Mouse (Mus musculus): ENCODE data around the gene Ect2. TPM values are rescaled to one million over a fixed set of nuclear protein-coding genes. Genes with fewer than 3 reads are reported as not detected.

Gene Ect2
- polyA plus RNA-seq, 1 experiment from 2014 or later: 76.7 TPM

DNA sequence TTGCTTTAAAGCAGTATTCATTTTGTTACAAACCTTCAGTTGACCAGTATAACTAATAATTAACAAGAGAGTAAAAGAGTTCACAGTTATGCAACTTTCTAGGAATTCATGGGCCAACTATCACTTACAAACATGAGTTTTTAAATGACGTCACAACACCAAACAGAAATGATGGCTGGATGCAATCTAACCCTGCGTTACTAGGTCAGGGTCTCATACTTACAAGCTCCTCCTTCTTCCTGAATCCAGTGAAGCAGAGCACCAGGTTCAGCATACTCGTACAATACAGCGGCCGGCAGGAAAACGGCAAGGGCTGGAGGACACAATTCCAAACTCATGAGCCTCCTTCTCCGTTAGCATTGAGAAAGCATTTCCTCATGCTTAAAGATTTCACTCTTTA lies 7.9 kb downstream of the Ect2 start:
- Histone ChIP-seq H3K36me3 (ENCODE audit: control insufficient read depth, insufficient read depth, low read length) (peaks cover 6% of the 10 kb centered on the region; the same call in 1 of the 2 replicates), H3K4me2 (replicated peaks; ENCODE audit: low read depth, low read length) (no peak overlapping the region), H3K4me3 (ENCODE audit: low read depth, low read length) (no peak overlapping the region), H3K27me3 (ENCODE audit: control insufficient read depth, insufficient read depth, low read length) (no peaks in the 10 kb centered on the region), H3K9me3 (ENCODE audit: control insufficient read depth, low read length) (no peaks in the 10 kb centered on the region), H3K4me1 (replicated peaks; ENCODE audit: control insufficient read depth, insufficient read depth, low read length) (no peaks in the 10 kb centered on the region), H3K9ac (ENCODE audit: low read depth, low read length) (no peak overlapping the region), H3K27ac (ENCODE audit: low read depth, low read length) (no peak overlapping the region)
- no peak for DNase-seq (ENCODE audit: low spot score)
- no peak for ATAC-seq (ENCODE audit: low FRiP score)
- 97% methylated on average over 7 of the region's 7 CpGs for WGBS

DNA sequence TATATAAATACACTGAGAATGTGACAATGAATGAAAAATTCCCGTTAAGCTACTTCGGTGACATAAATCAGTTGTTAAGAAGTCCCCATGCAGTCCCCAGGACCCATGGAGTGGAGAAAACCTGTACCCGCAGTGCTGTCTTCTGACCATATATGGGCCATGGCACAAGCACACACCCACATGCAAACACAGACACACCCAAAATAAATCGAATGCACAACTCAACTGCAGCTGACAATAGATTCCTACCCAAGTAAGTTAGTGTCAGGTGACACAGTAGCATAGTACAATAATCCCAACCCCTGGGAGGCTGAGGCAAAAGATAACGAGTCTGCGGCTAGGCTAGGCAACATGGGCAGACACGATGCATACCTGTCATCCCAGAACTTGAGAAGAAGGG lies 10.1 kb downstream of the Ect2 start:
- 95% methylated on average over 7 of the region's 7 CpGs for WGBS
- DNase-seq (ENCODE audit: low spot score) (no peak), ATAC-seq (ENCODE audit: low FRiP score) (no peak)
- H3K9ac ChIP-seq (ENCODE audit: low read depth, low read length): no peak overlapping the region
- H3K27me3 ChIP-seq (ENCODE audit: control insufficient read depth, insufficient read depth, low read length): no peaks in the 10 kb centered on the region
- H3K9me3 ChIP-seq (ENCODE audit: control insufficient read depth, low read length): no peaks in the 10 kb centered on the region
- no peaks in the 10 kb centered on the region for H3K4me1 ChIP-seq (replicated peaks; ENCODE audit: control insufficient read depth, insufficient read depth, low read length)
- H3K4me3 ChIP-seq (ENCODE audit: low read depth, low read length): no peak overlapping the region
- H3K27ac ChIP-seq (ENCODE audit: low read depth, low read length): no peak overlapping the region
- H3K36me3 ChIP-seq (ENCODE audit: control insufficient read depth, insufficient read depth, low read length): 0 out of 2 replicates have a peak, but pooled peaks cover 5% of the 10 kb centered on the region
- H3K4me2 ChIP-seq (replicated peaks; ENCODE audit: low read depth, low read length): no peak overlapping the region

DNA sequence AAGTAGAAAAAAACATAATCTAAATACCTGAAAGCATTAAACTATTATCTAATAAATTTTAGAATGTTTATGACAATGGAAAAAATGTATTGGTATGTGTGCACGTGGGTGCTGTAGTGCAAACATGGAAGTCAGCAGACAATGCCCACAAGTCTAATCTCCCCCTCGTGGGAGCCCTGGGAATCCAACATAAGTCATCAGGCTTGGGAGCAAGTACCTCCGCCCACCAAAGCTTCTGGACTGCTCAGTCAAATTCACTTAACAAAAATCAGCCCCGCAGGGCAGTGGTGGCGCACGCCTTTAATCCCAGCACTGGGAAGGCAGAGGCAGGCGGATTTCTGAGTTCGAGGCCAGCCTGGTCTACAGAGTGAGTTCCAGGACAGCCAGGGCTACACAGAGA lies 13.6 kb downstream of the Ect2 start:
- Histone ChIP-seq H3K9ac (ENCODE audit: low read depth, low read length) (no peak overlapping the region), H3K9me3 (ENCODE audit: control insufficient read depth, low read length) (no peaks in the 10 kb centered on the region), H3K27me3 (ENCODE audit: control insufficient read depth, insufficient read depth, low read length) (no peaks in the 10 kb centered on the region), H3K4me1 (replicated peaks; ENCODE audit: control insufficient read depth, insufficient read depth, low read length) (no peaks in the 10 kb centered on the region), H3K4me2 (replicated peaks; ENCODE audit: low read depth, low read length) (no peak overlapping the region), H3K4me3 (ENCODE audit: low read depth, low read length) (no peak overlapping the region), H3K27ac (ENCODE audit: low read depth, low read length) (no peak overlapping the region), H3K36me3 (ENCODE audit: control insufficient read depth, insufficient read depth, low read length) (peaks cover 7% of the 10 kb centered on the region; the same call in 1 of the 2 replicates)
- no peak for DNase-seq (ENCODE audit: low spot score)
- ATAC-seq (ENCODE audit: low FRiP score): no peak
- WGBS: 94% methylated on average over 8 of the region's 8 CpGs

DNA sequence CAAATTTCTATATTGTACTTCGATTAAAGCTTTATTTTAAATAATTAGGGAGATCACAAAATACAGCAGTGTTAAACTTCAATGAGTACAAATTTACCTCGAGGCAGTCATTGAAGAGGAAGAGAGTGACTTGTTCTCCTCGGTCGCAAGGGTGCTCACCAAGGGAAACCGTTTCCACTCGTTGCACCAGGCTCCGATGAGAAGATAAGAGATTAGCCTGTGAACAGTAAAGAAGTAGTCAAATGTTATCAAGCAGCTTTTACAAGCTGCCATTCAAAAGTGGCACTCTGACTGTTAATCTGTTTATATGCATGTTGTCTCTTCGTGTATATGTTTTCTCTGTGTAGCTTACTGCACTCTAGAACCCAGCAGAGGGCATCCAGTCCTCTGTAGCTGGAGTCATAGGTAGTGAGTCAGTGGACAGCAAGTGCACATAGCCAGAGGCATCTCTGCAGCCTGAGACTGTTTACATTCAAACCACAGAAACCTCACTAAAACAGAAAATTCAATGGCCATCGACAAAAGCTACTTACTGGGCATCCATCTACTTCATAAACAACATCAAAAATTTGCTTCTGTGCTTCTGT lies 31.7 kb downstream of the Ect2 start:
- 97% methylated on average over 9 of the region's 9 CpGs for WGBS
- H3K27me3 ChIP-seq (ENCODE audit: control insufficient read depth, insufficient read depth, low read length): no peaks in the 10 kb centered on the region
- H3K36me3 ChIP-seq (ENCODE audit: control insufficient read depth, insufficient read depth, low read length): peaks cover 2% of the 10 kb centered on the region; the same call in 1 of the 2 replicates

DNA sequence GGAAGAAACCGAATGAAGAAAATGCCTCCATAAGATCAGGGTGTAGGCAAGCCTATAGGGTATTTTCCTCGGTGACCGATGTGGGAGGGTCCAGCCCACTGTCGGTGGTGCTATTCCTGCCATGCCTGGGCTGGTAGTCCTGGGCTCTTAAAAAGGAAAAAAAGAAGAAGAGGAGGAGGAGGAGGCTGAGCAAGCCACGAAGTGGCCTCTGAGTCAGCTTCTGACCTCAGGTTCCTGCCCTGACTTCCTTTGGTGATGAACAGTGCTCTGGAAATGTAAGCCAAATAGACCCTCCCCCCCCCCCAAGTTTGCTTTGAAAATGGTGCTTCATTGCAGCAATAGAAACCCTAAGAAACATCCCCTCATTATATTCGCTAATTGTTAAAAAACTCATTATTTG lies 32.7 kb downstream of the Ect2 start:
- Histone ChIP-seq H3K9ac (ENCODE audit: low read depth, low read length) (no peak overlapping the region), H3K4me2 (replicated peaks; ENCODE audit: low read depth, low read length) (no peak overlapping the region), H3K27ac (ENCODE audit: low read depth, low read length) (no peak overlapping the region), H3K9me3 (ENCODE audit: control insufficient read depth, low read length) (no peaks in the 10 kb centered on the region), H3K27me3 (ENCODE audit: control insufficient read depth, insufficient read depth, low read length) (no peaks in the 10 kb centered on the region), H3K36me3 (ENCODE audit: control insufficient read depth, insufficient read depth, low read length) (peaks cover 7% of the 10 kb centered on the region; the same call in 1 of the 2 replicates), H3K4me3 (ENCODE audit: low read depth, low read length) (no peak overlapping the region), H3K4me1 (replicated peaks; ENCODE audit: control insufficient read depth, insufficient read depth, low read length) (no peaks in the 10 kb centered on the region)
- no peak for ATAC-seq (ENCODE audit: low FRiP score)
- no peak for DNase-seq (ENCODE audit: low spot score)
- 90% methylated on average over 6 of the region's 6 CpGs for WGBS

More for the DNA sequence above, 31.7 kb downstream of the Ect2 start:
- no peak for ATAC-seq (ENCODE audit: low FRiP score)
- Histone ChIP-seq H3K4me1 (replicated peaks; ENCODE audit: control insufficient read depth, insufficient read depth, low read length) (no peaks in the 10 kb centered on the region), H3K27ac (ENCODE audit: low read depth, low read length) (no peak overlapping the region), H3K4me2 (replicated peaks; ENCODE audit: low read depth, low read length) (no peak overlapping the region), H3K9ac (ENCODE audit: low read depth, low read length) (no peak overlapping the region), H3K4me3 (ENCODE audit: low read depth, low read length) (no peak overlapping the region), H3K9me3 (ENCODE audit: control insufficient read depth, low read length) (no peaks in the 10 kb centered on the region)
- no peak for DNase-seq (ENCODE audit: low spot score)

DNA sequence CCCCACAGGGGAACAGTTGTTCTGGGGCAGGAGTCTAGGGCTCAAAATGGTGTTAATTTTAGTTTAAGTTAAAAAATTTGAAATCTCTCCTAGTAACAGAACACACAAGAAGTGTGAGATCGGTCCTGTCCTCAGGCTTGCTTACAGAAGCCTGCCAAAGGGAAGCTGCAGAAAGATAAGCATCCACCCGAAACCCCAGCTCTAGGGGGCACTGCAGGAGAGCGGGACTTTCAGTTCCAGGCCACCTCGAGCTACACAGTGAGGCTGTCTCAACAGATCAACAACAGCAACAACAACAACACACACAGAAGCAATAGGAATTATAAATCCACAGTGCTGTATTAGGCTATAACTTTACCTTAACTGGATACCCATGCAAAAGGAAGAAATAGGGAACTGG lies 35.5 kb downstream of the Ect2 start:
- Histone ChIP-seq H3K27ac (ENCODE audit: low read depth, low read length) (no peak overlapping the region), H3K9ac (ENCODE audit: low read depth, low read length) (no peak overlapping the region), H3K4me2 (replicated peaks; ENCODE audit: low read depth, low read length) (no peak overlapping the region), H3K4me3 (ENCODE audit: low read depth, low read length) (no peak overlapping the region), H3K36me3 (ENCODE audit: control insufficient read depth, insufficient read depth, low read length) (peaks cover 7% of the 10 kb centered on the region; the same call in 1 of the 2 replicates), H3K27me3 (ENCODE audit: control insufficient read depth, insufficient read depth, low read length) (no peaks in the 10 kb centered on the region), H3K9me3 (ENCODE audit: control insufficient read depth, low read length) (no peaks in the 10 kb centered on the region), H3K4me1 (replicated peaks; ENCODE audit: control insufficient read depth, insufficient read depth, low read length) (no peaks in the 10 kb centered on the region)
- WGBS: 92% methylated on average over 4 of the region's 4 CpGs
- ATAC-seq (ENCODE audit: low FRiP score) (no peak), DNase-seq (ENCODE audit: low spot score) (no peak)

DNA sequence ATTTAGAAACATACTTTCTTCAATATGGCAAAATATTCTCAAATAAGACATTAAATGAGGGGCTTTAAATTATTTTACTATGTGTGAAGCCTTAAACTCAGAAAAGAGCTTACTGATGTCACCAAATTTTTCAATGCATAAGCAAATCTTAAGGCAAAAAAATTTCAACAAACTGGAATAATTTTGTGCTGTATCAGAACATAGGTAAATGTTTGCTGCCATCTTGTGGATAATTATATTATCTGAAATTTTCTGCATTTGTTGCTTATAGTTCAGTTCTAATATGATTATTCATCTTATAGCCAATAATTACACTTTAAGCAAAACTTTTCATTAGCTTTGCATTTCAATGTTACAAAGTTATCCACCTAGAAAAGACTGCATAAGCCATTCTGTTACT lies 42.8 kb downstream of the Ect2 start:
- Histone ChIP-seq H3K27ac (ENCODE audit: low read depth, low read length) (no peak overlapping the region), H3K4me3 (ENCODE audit: low read depth, low read length) (no peak overlapping the region), H3K4me2 (replicated peaks; ENCODE audit: low read depth, low read length) (no peak overlapping the region), H3K27me3 (ENCODE audit: control insufficient read depth, insufficient read depth, low read length) (no peaks in the 10 kb centered on the region), H3K9me3 (ENCODE audit: control insufficient read depth, low read length) (no peaks in the 10 kb centered on the region), H3K9ac (ENCODE audit: low read depth, low read length) (no peak overlapping the region), H3K36me3 (ENCODE audit: control insufficient read depth, insufficient read depth, low read length) (no peaks in the 10 kb centered on the region), H3K4me1 (replicated peaks; ENCODE audit: control insufficient read depth, insufficient read depth, low read length) (no peaks in the 10 kb centered on the region)
- DNase-seq (ENCODE audit: low spot score) (no peak), ATAC-seq (ENCODE audit: low FRiP score) (no peak)

DNA sequence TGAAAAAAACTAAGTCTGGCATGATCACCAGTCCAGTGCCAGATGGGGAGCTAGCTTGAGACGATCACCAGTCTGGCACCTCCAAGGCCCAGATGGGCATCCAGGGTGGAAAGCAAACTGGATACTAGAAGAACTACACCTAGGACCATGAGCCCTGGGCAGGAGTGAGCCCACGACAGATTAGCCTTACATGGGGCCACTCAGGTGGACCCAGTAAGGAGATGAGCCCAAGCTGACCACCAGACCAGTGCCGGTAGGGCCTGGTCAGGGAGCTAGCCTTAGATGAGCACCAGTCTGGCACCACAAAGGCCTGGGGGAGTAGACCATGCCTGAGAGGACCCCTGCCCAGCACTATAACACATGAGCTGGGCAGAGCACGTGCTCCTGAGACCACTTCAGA lies 44.6 kb downstream of the Ect2 start:
- Histone ChIP-seq H3K9me3 (ENCODE audit: control insufficient read depth, low read length) (no peaks in the 10 kb centered on the region), H3K36me3 (ENCODE audit: control insufficient read depth, insufficient read depth, low read length) (no peaks in the 10 kb centered on the region), H3K4me3 (ENCODE audit: low read depth, low read length) (no peak overlapping the region), H3K9ac (ENCODE audit: low read depth, low read length) (no peak overlapping the region), H3K27ac (ENCODE audit: low read depth, low read length) (no peak overlapping the region), H3K27me3 (ENCODE audit: control insufficient read depth, insufficient read depth, low read length) (no peaks in the 10 kb centered on the region), H3K4me1 (replicated peaks; ENCODE audit: control insufficient read depth, insufficient read depth, low read length) (no peaks in the 10 kb centered on the region), H3K4me2 (replicated peaks; ENCODE audit: low read depth, low read length) (no peak overlapping the region)
- DNase-seq (ENCODE audit: low spot score) (no peak), ATAC-seq (ENCODE audit: low FRiP score) (no peak; the same call in 1 of the 2 replicates)
- 93% methylated on average over 4 of the region's 4 CpGs for WGBS

DNA sequence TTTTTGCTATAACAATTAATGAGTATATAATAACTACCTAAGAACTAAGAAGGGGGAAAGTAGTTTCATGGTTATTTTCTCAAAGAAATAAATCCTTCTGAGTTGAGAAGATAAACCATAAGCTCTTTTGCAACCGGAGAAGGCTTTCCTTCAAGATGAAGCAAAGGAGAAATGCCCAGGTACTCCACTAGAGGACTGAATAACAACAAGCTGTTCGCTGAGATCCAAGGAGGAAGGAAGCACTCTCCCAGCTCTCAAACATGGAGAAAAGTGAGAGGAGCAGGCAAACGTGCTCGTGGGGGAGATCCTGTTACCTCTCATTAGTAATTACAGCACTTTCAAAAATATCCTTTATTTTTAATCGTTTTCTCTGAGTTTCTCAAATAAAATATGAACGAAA lies 46.5 kb downstream of the Ect2 start:
- Histone ChIP-seq H3K4me3 (ENCODE audit: low read depth, low read length) (no peak overlapping the region), H3K4me2 (replicated peaks; ENCODE audit: low read depth, low read length) (no peak overlapping the region), H3K27ac (ENCODE audit: low read depth, low read length) (no peak overlapping the region), H3K9ac (ENCODE audit: low read depth, low read length) (no peak overlapping the region), H3K36me3 (ENCODE audit: control insufficient read depth, insufficient read depth, low read length) (no peaks in the 10 kb centered on the region), H3K9me3 (ENCODE audit: control insufficient read depth, low read length) (no peaks in the 10 kb centered on the region), H3K27me3 (ENCODE audit: control insufficient read depth, insufficient read depth, low read length) (no peaks in the 10 kb centered on the region), H3K4me1 (replicated peaks; ENCODE audit: control insufficient read depth, insufficient read depth, low read length) (no peaks in the 10 kb centered on the region)
- ATAC-seq (ENCODE audit: low FRiP score) (no peak), DNase-seq (ENCODE audit: low spot score) (no peak)
- WGBS: 86% methylated on average over 6 of the region's 6 CpGs

All from hindbrain, embryonic 11.5 days (tissue).